Mouse (Mus musculus) C2C12 (cell line): Measurements from ENCODE around the gene Laptm5. TPM values are rescaled to one million over a fixed set of nuclear protein-coding genes. Genes with fewer than 3 reads are reported as not detected.

Experiments used
- H3K27me3 ChIP-seq: one replicate; pipeline ENCODE4 v1.6.1; 2011; ENCODE audit not compliant: control insufficient read depth, insufficient read depth, insufficient read length
- H3K36me3 ChIP-seq: one replicate; pipeline ENCODE4 v1.6.1; 2011; ENCODE audit not compliant: control insufficient read depth, insufficient read depth
- H3K4me3 ChIP-seq: one replicate; pipeline ENCODE4 v1.5.1; 2011; ENCODE audit warnings: mild to moderate bottlenecking, control low read depth; ENCODE audit not compliant: poor library complexity, insufficient read depth, severe bottlenecking
- H3K79me2 ChIP-seq: one replicate; pipeline ENCODE4 v1.6.1; 2011; ENCODE audit not compliant: control insufficient read depth, insufficient read depth
- H3K79me3 ChIP-seq: one replicate; pipeline ENCODE4 v1.6.1; 2011; ENCODE audit warnings: low read depth, control low read depth
- H3ac ChIP-seq: one replicate; pipeline ENCODE3; 2011; ENCODE audit warnings: low read depth; ENCODE audit not compliant: control insufficient read depth, insufficient read length
- CEBPB ChIP-seq: IDR thresholded peaks from one replicate; pipeline ENCODE4 v1.6.1; 2011; ENCODE audit warnings: low read depth, mild to moderate bottlenecking, control low read depth, moderate library complexity
- CTCF ChIP-seq: IDR thresholded peaks from one replicate; pipeline ENCODE4 v1.5.1; 2011; ENCODE audit not compliant: control insufficient read depth, insufficient read depth, insufficient read length
- FOSL1 ChIP-seq: IDR thresholded peaks from one replicate; pipeline ENCODE4 v1.8.0; 2011; ENCODE audit warnings: mild to moderate bottlenecking, low read length; ENCODE audit not compliant: poor library complexity, insufficient read depth, severe bottlenecking
- MAX ChIP-seq: IDR thresholded peaks from one replicate; pipeline ENCODE4 v1.6.1; 2011; ENCODE audit warnings: mild to moderate bottlenecking, control low read depth
- MYOD1 ChIP-seq: IDR thresholded peaks from one replicate; pipeline ENCODE4 v1.6.1; 2011; ENCODE audit warnings: low read depth; ENCODE audit not compliant: control insufficient read depth, insufficient read length
- MYOG ChIP-seq: IDR thresholded peaks from one replicate; pipeline ENCODE4 v1.6.1; 2011; ENCODE audit not compliant: control insufficient read depth, insufficient read length; ENCODE audit errors: extremely low read depth
- USF1 ChIP-seq: IDR thresholded peaks from one replicate; pipeline ENCODE4 v1.6.1; 2011; ENCODE audit warnings: low read depth, mild to moderate bottlenecking, control low read depth, moderate library complexity
- long read RNA-seq, 2 experiments: library from polyadenylated mRNA; unstranded; transcript quantifications; one replicate each; pipeline ENCODE4 v2.0.0; 2019 to 2020
- polyA plus RNA-seq: library from polyadenylated mRNA; unstranded; fragments of >200 nt; fragmentation: generic; extraction: Trizol; gene quantifications from one replicate; pipeline ENCODE4 v1.2.1, GENCODE M21; 2012; ENCODE audit warnings: missing spikeins

The Laptm5 gene
- polyA plus RNA-seq: 0.08 TPM
- long read RNA-seq, experiment 1: 0 reads
- long read RNA-seq, experiment 2: 0 reads

GRCm38 (mm10) chr4:130913077-130913476 is at the start of gene Laptm5:
Laptm5 (plus strand) TSS chr4:130913125.
- Histone ChIP-seq H3ac (no peak within 1 kb of the TSS), H3K4me3 (no peak within 1 kb of the TSS), H3K27me3 (no peaks in the 10 kb centered on the region), H3K79me2 (no peaks in the 10 kb centered on the region), H3K36me3 (no peaks in the 10 kb centered on the region), H3K79me3 (no peaks in the 10 kb centered on the region)
- no peak for TF ChIP-seq CTCF
- no peak for TF ChIP-seq USF1
- no peak for TF ChIP-seq MYOG
- no peak for TF ChIP-seq MYOD1
- no peak for TF ChIP-seq FOSL1
- no peak for TF ChIP-seq CEBPB

- no peaks in the 10 kb centered on the region for H3K79me2 ChIP-seq
- H3K4me3 ChIP-seq: no peak overlapping the region
- no peaks in the 10 kb centered on the region for H3K36me3 ChIP-seq
- no peak overlapping the region for H3ac ChIP-seq
- no peaks in the 10 kb centered on the region for H3K79me3 ChIP-seq
- TF ChIP-seq CTCF (no peak), CEBPB (no peak), MYOD1 (no peak), USF1 (no peak), FOSL1 (no peak)
- H3K27me3 ChIP-seq: peaks cover 3% of the 10 kb centered on the region
Measured at GRCm38 (mm10) chr4:130865460-130865859, 47.5 kb upstream of the Laptm5 start.

GRCm38 (mm10) chr4:130865901-130866371 is 47.0 kb upstream of the Laptm5 start:
- TF ChIP-seq CTCF (no peak), FOSL1 (no peak), USF1 (no peak), MYOD1 (no peak), MAX (no peak), MYOG (no peak), CEBPB (no peak)
- Histone ChIP-seq H3K4me3 (no peak overlapping the region), H3K79me2 (no peaks in the 10 kb centered on the region), H3ac (no peak overlapping the region), H3K79me3 (no peaks in the 10 kb centered on the region), H3K27me3 (peaks cover 3% of the 10 kb centered on the region), H3K36me3 (no peaks in the 10 kb centered on the region)

GRCm38 (mm10) chr4:130867940-130868339 is 45.0 kb upstream of the Laptm5 start:
- Histone ChIP-seq H3K4me3 (no peak overlapping the region), H3K79me3 (no peaks in the 10 kb centered on the region), H3K79me2 (no peaks in the 10 kb centered on the region), H3K36me3 (no peaks in the 10 kb centered on the region), H3ac (no peak overlapping the region), H3K27me3 (peaks cover 3% of the 10 kb centered on the region)
- no peak for TF ChIP-seq CTCF
- TF ChIP-seq USF1: peak; percentile 71

GRCm38 (mm10) chr4:130868803-130869202 is 44.1 kb upstream of the Laptm5 start:
- H3K79me2 ChIP-seq: no peaks in the 10 kb centered on the region
- H3K79me3 ChIP-seq: no peaks in the 10 kb centered on the region
- TF ChIP-seq FOSL1: no peak
- no peak overlapping the region for H3ac ChIP-seq
- peaks cover 3% of the 10 kb centered on the region for H3K27me3 ChIP-seq
- H3K36me3 ChIP-seq: no peaks in the 10 kb centered on the region
- no peak overlapping the region for H3K4me3 ChIP-seq

- Histone ChIP-seq H3ac (no peak overlapping the region), H3K4me3 (no peak overlapping the region), H3K27me3 (peaks cover 3% of the 10 kb centered on the region), H3K79me2 (no peaks in the 10 kb centered on the region), H3K36me3 (no peaks in the 10 kb centered on the region), H3K79me3 (no peaks in the 10 kb centered on the region)
- TF ChIP-seq MYOG (no peak), CEBPB (no peak), MAX (no peak), MYOD1 (no peak), USF1 (no peak), CTCF (no peak), FOSL1 (no peak)
Measured at GRCm38 (mm10) chr4:130872414-130872813, 40.5 kb upstream of the Laptm5 start.

- TF ChIP-seq CEBPB (no peak), CTCF (no peak), MYOD1 (no peak), MYOG (no peak), FOSL1 (no peak), MAX (no peak), USF1 (no peak)
- H3K36me3 ChIP-seq: no peaks in the 10 kb centered on the region
- no peaks in the 10 kb centered on the region for H3K79me3 ChIP-seq
- H3K4me3 ChIP-seq: no peak overlapping the region
- H3ac ChIP-seq: no peak overlapping the region
- no peaks in the 10 kb centered on the region for H3K27me3 ChIP-seq
- no peaks in the 10 kb centered on the region for H3K79me2 ChIP-seq
Measured at GRCm38 (mm10) chr4:130873440-130873839, 39.5 kb upstream of the Laptm5 start.
